Mouse (Mus musculus) CH12.LX (cell line): ENCODE data around the gene Acer3. TPM values are rescaled to one million over a fixed set of nuclear protein-coding genes. Genes with fewer than 3 reads are reported as not detected.

Experiments
- DNase-seq: peaks from one replicate; pipeline ENCODE4 v3.0.0-alpha.2; 2013; ENCODE audit errors: extremely low read depth
- H3K27ac ChIP-seq: 2 replicates; pipeline ENCODE4 v1.5.1; 2012; ENCODE audit warnings: low read depth, mild to moderate bottlenecking, control low read depth, moderate library complexity; ENCODE audit not compliant: insufficient read depth
- H3K27me3 ChIP-seq: replicated peaks from 2 replicates; pipeline ENCODE3; 2012; ENCODE audit warnings: inconsistent platforms
- H3K36me3 ChIP-seq, 2 experiments: replicated peaks in 1 of 2; 2 replicates each; pipeline versions ENCODE3 to v1.6.1; 2012; ENCODE audit warnings: inconsistent platforms in 1 of 2, low read length in 1 of 2, mild to moderate bottlenecking in 1 of 2, mixed read lengths in 1 of 2, moderate library complexity in 1 of 2; ENCODE audit not compliant: control insufficient read depth in 1 of 2, insufficient read depth in 1 of 2
- H3K4me1 ChIP-seq, 2 experiments: 2 replicates each; pipeline ENCODE4 v1.6.1; 2012; ENCODE audit warnings: inconsistent platforms in 1 of 2, moderate library complexity in 1 of 2; ENCODE audit not compliant: insufficient read depth in 2 of 2, control insufficient read depth in 1 of 2
- H3K4me2 ChIP-seq: 2 replicates; pipeline ENCODE4 v1.6.1; 2012; ENCODE audit warnings: low read depth, mild to moderate bottlenecking, control low read depth; ENCODE audit not compliant: poor library complexity, insufficient read depth, severe bottlenecking
- H3K4me3 ChIP-seq, 3 experiments: fragments of 150-350 bp in 1 of 3; sonication (generic) in 1 of 3; replicated peaks in 1 of 3; 2 replicates each; pipeline versions ENCODE3 to v1.5.1; 2011 to 2012; ENCODE audit warnings: low read depth in 2 of 3, low read length in 2 of 3, mild to moderate bottlenecking in 2 of 3, moderate library complexity in 2 of 3, control low read depth in 1 of 3, improper control_type of control experiment in 1 of 3, inconsistent platforms in 1 of 3, mixed read lengths in 1 of 3; ENCODE audit not compliant: poor library complexity in 1 of 3
- H3K79me2 ChIP-seq: replicated peaks from 2 replicates; pipeline ENCODE4 v1.6.1; 2012; ENCODE audit warnings: mild to moderate bottlenecking, moderate library complexity; ENCODE audit not compliant: control insufficient read depth, poor library complexity, insufficient read depth, severe bottlenecking; ENCODE audit errors: extremely low read depth
- H3K9ac ChIP-seq: 2 replicates; pipeline ENCODE4 v1.6.1; 2012; ENCODE audit warnings: low read depth, mild to moderate bottlenecking, control low read depth, moderate library complexity; ENCODE audit not compliant: insufficient read depth
- H3K9me3 ChIP-seq: replicated peaks from 2 replicates; pipeline ENCODE3; 2012; ENCODE audit warnings: low read length, inconsistent platforms, mixed read lengths
- CHD1 ChIP-seq: IDR thresholded peaks from 2 replicates; pipeline ENCODE4 v1.6.1; 2012; ENCODE audit warnings: low read depth, low read length, improper control_type of control experiment, inconsistent platforms
- CHD2 ChIP-seq: IDR thresholded peaks from 2 replicates; pipeline ENCODE4 v1.6.1; 2011; ENCODE audit warnings: low read length, improper control_type of control experiment
- CTCF ChIP-seq, 2 experiments: IDR thresholded peaks in 1 of 2; conservative IDR thresholded peaks in 1 of 2; 2 replicates each; pipeline ENCODE4 v1.5.1; 2011 to 2012; ENCODE audit warnings: low read depth in 2 of 2, low read length in 2 of 2, improper control_type of control experiment in 1 of 2, inconsistent platforms in 1 of 2, mild to moderate bottlenecking in 1 of 2, moderate library complexity in 1 of 2
- E2F4 ChIP-seq: IDR thresholded peaks from 2 replicates; pipeline ENCODE4 v1.6.1; 2011; ENCODE audit warnings: low read depth, low read length, improper control_type of control experiment; ENCODE audit not compliant: insufficient replicate concordance
- EP300 ChIP-seq: IDR thresholded peaks from 2 replicates; pipeline ENCODE4 v1.6.1; 2011; ENCODE audit warnings: low read length, improper control_type of control experiment
- GABPA ChIP-seq: IDR thresholded peaks from 2 replicates; pipeline ENCODE4 v1.6.1; 2012; ENCODE audit warnings: low read depth, low read length, improper control_type of control experiment, inconsistent platforms; ENCODE audit not compliant: insufficient replicate concordance
- IRF4 ChIP-seq: IDR thresholded peaks from 2 replicates; pipeline ENCODE4 v1.6.1; 2014; ENCODE audit warnings: low read depth, mild to moderate bottlenecking, inconsistent platforms, low read length, improper control_type of control experiment
- JUN ChIP-seq: IDR thresholded peaks from 2 replicates; pipeline ENCODE4 v1.6.1; 2011; ENCODE audit warnings: low read depth, mild to moderate bottlenecking, low read length, improper control_type of control experiment, moderate library complexity; ENCODE audit not compliant: insufficient read depth
- PAX5 ChIP-seq: IDR thresholded peaks from 2 replicates; pipeline ENCODE4 v1.6.1; 2012; ENCODE audit warnings: low read length, inconsistent platforms, mixed read lengths
- SIN3A ChIP-seq: IDR thresholded peaks from 2 replicates; pipeline ENCODE4 v1.6.1; 2012; ENCODE audit warnings: low read length, improper control_type of control experiment, inconsistent platforms
- SMC3 ChIP-seq: IDR thresholded peaks from 2 replicates; pipeline ENCODE4 v1.6.1; 2011; ENCODE audit warnings: low read depth, low read length, improper control_type of control experiment
- TCF12 ChIP-seq: IDR thresholded peaks from 2 replicates; pipeline ENCODE4 v1.6.1; 2014; ENCODE audit warnings: low read depth, mild to moderate bottlenecking, inconsistent platforms, low read length, improper control_type of control experiment
- ZKSCAN1 ChIP-seq: IDR thresholded peaks from 2 replicates; pipeline ENCODE4 v1.6.1; 2012; ENCODE audit warnings: low read depth, inconsistent platforms, low read length, improper control_type of control experiment, borderline replicate concordance
- ZMIZ1 ChIP-seq: IDR thresholded peaks from 2 replicates; pipeline ENCODE4 v1.6.1; 2012; ENCODE audit warnings: low read depth, mild to moderate bottlenecking, inconsistent platforms, low read length, improper control_type of control experiment
- dilution Hi-C: fragments of 300-500 bp; cut with MboI; formaldehyde crosslinking; loops from 2 replicates; pipeline ENCODE4 v1.14.3; 2020; ENCODE audit warnings: low sequenced_read_pairs; ENCODE audit not compliant: extremely low pct_unique_long_range_greater_than_20kb, extremely low pct_ligation_motif_present
- in situ Hi-C: fragments of 300-500 bp; cut with MboI; formaldehyde crosslinking; loops from 3 replicates; pipeline ENCODE4 v1.14.3; 2019; ENCODE audit warnings: low sequenced_read_pairs, low pct_ligation_motif_present, low pct_unique_long_range_greater_than_20kb, mixed read lengths
- polyA plus RNA-seq: library from polyadenylated mRNA; unstranded; fragments of >175 nt; gene quantifications from 2 replicates; pipeline ENCODE4 v1.2.1, GENCODE M21; 2012; ENCODE audit warnings: low read depth; ENCODE audit not compliant: insufficient read length
- total RNA-seq, 2 experiments: library from RNA; depleted of rRNA; stranded (reverse); fragments of 300-350 nt in 1 of 2; fragments of >200 nt in 1 of 2; gene quantifications; 2 replicates each; pipeline ENCODE4 v1.2.3; 2012 to 2014

Gene Acer3
- total RNA-seq (2012; rRNA removed) = 14.4 TPM in 2 replicates
- 16.6 and 16.8 TPM in 2 replicates for total RNA-seq (2014; rRNA removed)
- polyA plus RNA-seq = 10.7 and 11.5 TPM in 2 replicates

- no peak within 1 kb of the TSS for H3K4me3 ChIP-seq
- no peak within 1 kb of the TSS for H3K4me2 ChIP-seq
- TF ChIP-seq PAX5 (no peak), ZMIZ1 (no peak), SIN3A (no peak), JUN (no peak), IRF4 (no peak), CHD2 (no peak), ZKSCAN1 (no peak), E2F4 (no peak), CTCF (conservative IDR thresholded peaks at IDR 0.05 in 1 of 2, IDR thresholded peaks at IDR 0.05 in 1 of 2; ENCODE audit: low read depth in 2 of 2, low read length in 2 of 2) (no peak)
- TF ChIP-seq, all 38 proteins: peak for 0
- in situ Hi-C loops (no loop called here), dilution Hi-C loops (no loop called here)
- H3K27me3 ChIP-seq = no peaks in the 10 kb centered on the region
- peaks cover 0 to 20% of the 10 kb centered on the region in 2 experiments; a peak in 2 of 4 replicates for H3K4me1 ChIP-seq
- H3K27ac ChIP-seq = no peak within 1 kb of the TSS
- H3K9me3 ChIP-seq = no peaks in the 10 kb centered on the region
- no peaks in the 10 kb centered on the region for H3K36me3 ChIP-seq
- DNase-seq = no peak
- H3K79me2 ChIP-seq = no peaks in the 10 kb centered on the region
- H3K9ac ChIP-seq = no peak within 1 kb of the TSS
Observed at GRCm38 (mm10) chr7:98321083-98321482, at the start of gene Acer3. Gene Acer3 (minus strand): TSS chr7:98321208.

- Histone ChIP-seq H3K9me3 (peaks cover 7% of the 10 kb centered on the region), H3K9ac (no peak overlapping the region), H3K4me2 (no peak overlapping the region), H3K36me3 (no peaks in the 10 kb centered on the region), H3K79me2 (no peaks in the 10 kb centered on the region), H3K27ac (no peak overlapping the region), H3K4me1 (no peaks in the 10 kb centered on the region), H3K4me3 (no peak overlapping the region)
- DNase-seq = no peak
- in situ Hi-C loops = no loop called here
- dilution Hi-C loops = no loop called here
- TF ChIP-seq GABPA (no peak), SMC3 (no peak), CHD1 (no peak), EP300 (no peak), E2F4 (no peak), TCF12 (no peak), IRF4 (no peak)
- TF ChIP-seq, all 38 proteins: peak for 0
- H3K27me3 ChIP-seq = no peaks in the 10 kb centered on the region
Observed at GRCm38 (mm10) chr7:98369762-98370369, 48.9 kb upstream of the Acer3 start.
